Mouse (Mus musculus): ENCODE data around the gene Syt2. TPM values are rescaled to one million over a fixed set of nuclear protein-coding genes. Genes with fewer than 3 reads are reported as not detected.

Syt2 gene
- 0.56 and 1.0 TPM in 2 replicates for polyA plus RNA-seq (2015; fragmentation: Nextera tagmentation; extraction: Ambion mirVana)

DNA sequence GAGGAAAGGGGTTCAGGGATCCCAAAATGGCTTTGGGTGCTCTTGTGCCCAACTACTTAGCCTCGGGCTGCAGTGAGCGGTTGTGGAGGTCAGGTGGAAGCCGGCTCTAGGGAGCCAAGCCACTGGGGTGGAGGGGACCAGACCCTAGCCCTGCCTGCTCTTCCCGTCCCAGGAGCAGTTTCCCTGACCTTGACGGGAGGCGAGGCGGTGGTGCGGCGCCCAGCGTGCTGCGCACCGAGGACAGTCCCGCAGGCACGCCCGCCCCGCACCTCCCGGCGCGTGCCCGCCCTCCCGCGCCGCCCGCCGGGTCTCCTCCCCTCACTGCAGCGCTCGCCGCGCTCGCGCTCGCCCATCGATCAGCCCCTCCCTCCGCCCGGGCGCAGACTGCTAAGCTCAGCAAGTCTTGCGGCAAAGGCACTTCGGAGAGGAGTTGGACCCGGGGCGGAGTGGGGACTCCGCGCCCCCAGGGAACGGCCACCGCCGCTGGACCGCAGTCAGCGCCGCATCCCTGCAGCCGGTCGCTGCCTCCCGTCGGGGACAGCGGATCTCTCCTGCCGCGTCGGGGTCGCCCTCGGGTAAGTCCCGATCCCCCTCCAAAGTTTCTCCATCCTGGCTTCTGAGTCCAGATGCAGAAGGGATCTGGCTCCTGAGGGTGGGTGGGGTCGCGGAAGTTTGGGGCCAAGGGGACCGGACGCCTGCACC is at the start of gene Syt2:
Gene Syt2, plus strand, starts transcription at position 417 of the 702 bp plus-strand sequence.
- Histone ChIP-seq H3K4me2 (replicated peaks) (peak within 1 kb of the TSS; percentile 91), H3K4me1 (peaks cover 22% of the 10 kb centered on the region), H3K4me3 (replicated peaks) (peak within 1 kb of the TSS; percentile 52), H3K9me3 (replicated peaks) (no peaks in the 10 kb centered on the region), H3K27me3 (peaks cover 66% of the 10 kb centered on the region), H3K9ac (peak within 1 kb of the TSS; percentile 31), H3K36me3 (no peaks in the 10 kb centered on the region), H3K27ac (replicated peaks) (no peak within 1 kb of the TSS)
- under 1% methylated on average over 63 of the region's 63 CpGs for WGBS
- ATAC-seq (ENCODE audit: insufficient number of reproducible peaks, low FRiP score, low TSS enrichment, low read depth): peak; percentile 27; the same call in 1 of the 2 replicates

DNA sequence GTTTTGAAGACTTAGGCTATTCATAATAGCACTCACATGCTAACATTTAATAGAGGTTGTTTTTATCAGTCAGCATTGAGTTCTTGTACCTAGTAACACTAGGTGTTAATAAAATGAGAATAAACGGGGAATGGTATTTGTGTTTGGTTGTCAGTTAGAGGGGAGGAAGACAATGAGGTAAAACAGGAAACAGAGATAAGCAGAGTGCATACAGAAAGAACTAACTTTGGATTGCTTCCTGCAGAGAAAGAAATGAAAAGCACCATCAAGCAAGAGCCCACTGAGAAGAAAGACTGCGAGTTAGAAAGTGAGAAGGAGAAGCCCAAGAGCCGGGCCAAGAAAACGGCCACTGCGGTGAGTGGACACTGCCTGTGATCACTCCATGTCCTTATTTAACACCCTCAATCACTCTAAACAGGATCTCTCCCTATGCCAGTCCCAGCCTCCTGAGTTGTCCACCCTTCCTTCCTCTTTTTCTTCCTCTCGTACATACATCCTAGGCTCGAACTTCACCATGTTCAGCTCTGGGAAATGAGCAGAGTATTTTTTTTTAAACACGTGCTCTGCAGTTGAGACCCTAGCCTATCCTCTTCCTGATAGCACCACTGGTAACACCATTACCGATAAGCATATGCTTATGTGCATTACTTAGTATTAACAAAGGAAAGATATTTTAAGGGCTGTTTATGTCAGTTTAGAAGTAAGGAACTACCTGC is 49.0 kb upstream of the Syt2 start:
- Histone ChIP-seq H3K9me3 (replicated peaks) (no peaks in the 10 kb centered on the region), H3K27ac (replicated peaks) (no peak overlapping the region), H3K4me1 (no peaks in the 10 kb centered on the region), H3K4me3 (replicated peaks) (no peak overlapping the region), H3K27me3 (no peaks in the 10 kb centered on the region), H3K9ac (no peak overlapping the region), H3K4me2 (replicated peaks) (no peak overlapping the region), H3K36me3 (peaks cover 72% of the 10 kb centered on the region)
- 81% methylated on average over 9 of the region's 9 CpGs for WGBS
- no peak for ATAC-seq (ENCODE audit: insufficient number of reproducible peaks, low FRiP score, low TSS enrichment, low read depth)

DNA sequence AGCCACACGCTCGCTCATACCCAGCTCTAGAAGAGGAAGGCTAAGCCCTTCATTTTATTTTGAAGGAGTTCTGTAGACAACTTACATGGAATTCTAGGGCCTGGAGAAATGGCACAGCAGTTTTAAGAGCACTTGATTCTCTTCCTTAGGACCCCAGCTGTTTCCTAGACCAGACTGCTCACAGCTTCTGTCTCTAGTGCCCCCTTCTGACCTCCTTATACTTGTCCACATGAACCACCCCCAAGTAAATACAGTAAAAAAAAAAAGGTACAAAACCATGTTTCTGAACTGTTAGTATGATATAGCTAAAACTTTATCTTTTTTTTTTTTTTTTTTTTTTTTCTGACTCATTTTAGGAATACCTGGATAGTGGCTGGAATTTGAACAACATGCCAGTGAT is 42.4 kb upstream of the Syt2 start:
- 100% methylated on average over 2 of the region's 2 CpGs for WGBS
- Histone ChIP-seq H3K9me3 (replicated peaks) (no peaks in the 10 kb centered on the region), H3K9ac (no peak overlapping the region), H3K4me3 (replicated peaks) (no peak overlapping the region), H3K4me1 (no peaks in the 10 kb centered on the region), H3K4me2 (replicated peaks) (no peak overlapping the region), H3K36me3 (peaks cover 78% of the 10 kb centered on the region), H3K27ac (replicated peaks) (no peak overlapping the region), H3K27me3 (no peaks in the 10 kb centered on the region)
- ATAC-seq (ENCODE audit: insufficient number of reproducible peaks, low FRiP score, low TSS enrichment, low read depth): no peak

DNA sequence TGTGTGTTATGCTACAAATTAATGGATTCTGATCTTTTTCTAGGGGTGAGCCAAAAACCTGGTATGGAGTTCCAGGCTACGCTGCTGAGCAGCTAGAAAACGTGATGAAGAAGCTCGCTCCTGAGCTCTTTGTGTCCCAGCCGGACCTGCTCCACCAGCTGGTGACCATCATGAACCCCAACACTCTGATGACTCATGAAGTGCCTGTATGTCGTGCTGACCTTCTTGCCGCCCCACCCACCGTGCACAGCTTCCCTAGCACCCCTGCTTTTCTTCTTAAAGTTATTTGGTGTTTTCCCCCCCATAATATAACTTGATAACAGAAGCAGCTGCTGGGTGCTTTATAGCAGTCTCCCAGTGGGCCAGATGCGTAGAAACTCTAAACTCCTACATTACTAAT is 40.8 kb upstream of the Syt2 start:
- Histone ChIP-seq H3K4me3 (replicated peaks) (no peak overlapping the region), H3K36me3 (peaks cover 74% of the 10 kb centered on the region), H3K9ac (no peak overlapping the region), H3K9me3 (replicated peaks) (no peaks in the 10 kb centered on the region), H3K27me3 (no peaks in the 10 kb centered on the region), H3K27ac (replicated peaks) (no peak overlapping the region), H3K4me2 (replicated peaks) (no peak overlapping the region), H3K4me1 (no peaks in the 10 kb centered on the region)
- no peak for ATAC-seq (ENCODE audit: insufficient number of reproducible peaks, low FRiP score, low TSS enrichment, low read depth)
- 87% methylated on average over 8 of the region's 8 CpGs for WGBS

DNA sequence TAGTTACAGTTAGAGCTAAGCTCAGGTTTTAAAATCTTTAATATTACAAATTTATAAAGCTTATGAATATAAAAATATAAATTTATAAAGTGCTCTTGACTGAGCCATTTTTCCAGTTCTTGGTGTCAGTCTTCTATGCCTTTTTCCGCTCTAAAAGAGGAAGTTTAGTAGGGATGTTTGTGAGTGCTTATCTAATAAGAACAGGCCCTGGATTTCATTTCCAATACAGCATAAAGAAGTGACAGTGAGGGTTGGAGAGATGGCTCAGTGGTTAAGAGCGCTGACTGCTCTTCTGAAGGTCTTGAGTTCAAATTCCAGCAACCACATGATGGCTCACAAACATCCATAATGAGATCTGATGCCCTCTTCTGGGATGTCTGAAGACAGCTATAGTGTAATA is 40.1 kb upstream of the Syt2 start:
- no peak overlapping the region for H3K9ac ChIP-seq
- H3K9me3 ChIP-seq (replicated peaks): no peaks in the 10 kb centered on the region
- no peak overlapping the region for H3K27ac ChIP-seq (replicated peaks)
- ATAC-seq (ENCODE audit: insufficient number of reproducible peaks, low FRiP score, low TSS enrichment, low read depth): no peak
- no peaks in the 10 kb centered on the region for H3K4me1 ChIP-seq
- H3K36me3 ChIP-seq: peaks cover 68% of the 10 kb centered on the region
- WGBS: 94% methylated on average over 2 of the region's 2 CpGs
- H3K4me2 ChIP-seq (replicated peaks): no peak overlapping the region
- no peak overlapping the region for H3K4me3 ChIP-seq (replicated peaks)
- H3K27me3 ChIP-seq: no peaks in the 10 kb centered on the region

DNA sequence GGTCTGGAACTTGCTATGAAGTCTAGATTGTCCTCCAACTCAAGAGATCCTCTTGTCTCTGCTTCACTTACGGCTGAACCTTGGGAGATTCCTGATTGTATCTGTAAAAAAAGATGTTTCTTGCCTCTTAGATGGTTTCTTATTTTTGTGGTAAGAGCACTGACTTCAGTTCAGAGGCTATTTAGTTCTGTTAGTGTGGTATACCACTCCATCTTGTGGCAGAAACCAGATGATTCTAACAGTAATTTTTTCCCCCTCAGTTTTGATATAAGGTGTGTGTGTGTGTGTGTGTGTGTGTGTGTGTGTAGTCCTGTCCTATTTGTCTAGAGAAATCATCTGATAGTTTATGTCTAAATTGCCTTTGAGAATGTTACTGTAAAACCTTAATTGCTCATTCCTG is 39.2 kb upstream of the Syt2 start:
- no peak overlapping the region for H3K9ac ChIP-seq
- H3K4me2 ChIP-seq (replicated peaks): no peak overlapping the region
- peaks cover 63% of the 10 kb centered on the region for H3K36me3 ChIP-seq
- no peaks in the 10 kb centered on the region for H3K9me3 ChIP-seq (replicated peaks)
- H3K4me3 ChIP-seq (replicated peaks): no peak overlapping the region
- 93% methylated on average over 1 of the region's 1 CpGs for WGBS
- no peak overlapping the region for H3K27ac ChIP-seq (replicated peaks)
- no peaks in the 10 kb centered on the region for H3K27me3 ChIP-seq
- H3K4me1 ChIP-seq: no peaks in the 10 kb centered on the region
- ATAC-seq (ENCODE audit: insufficient number of reproducible peaks, low FRiP score, low TSS enrichment, low read depth): no peak

DNA sequence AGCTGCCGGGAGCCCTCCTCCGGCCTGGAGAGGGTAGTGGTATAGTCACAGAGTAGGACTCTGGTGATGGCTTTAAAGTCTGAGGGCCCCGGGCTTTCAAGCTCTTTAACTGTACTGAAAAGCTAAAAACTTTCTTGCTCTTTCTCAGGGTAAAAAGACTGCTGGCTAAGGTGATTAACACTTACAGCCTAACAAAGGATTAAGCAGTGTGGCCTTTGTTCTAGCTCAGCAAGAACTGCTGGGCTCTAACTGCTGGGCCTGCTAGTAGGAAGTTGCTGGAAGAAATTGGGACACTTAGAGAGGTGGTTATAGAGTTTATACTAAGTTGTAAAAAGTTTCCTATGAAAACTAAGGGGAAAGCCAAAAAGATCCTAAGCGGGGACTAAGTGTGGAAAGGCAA is 37.3 kb upstream of the Syt2 start:
- Histone ChIP-seq H3K4me2 (replicated peaks) (no peak overlapping the region), H3K27ac (replicated peaks) (no peak overlapping the region), H3K9ac (no peak overlapping the region), H3K36me3 (peaks cover 68% of the 10 kb centered on the region), H3K4me1 (no peaks in the 10 kb centered on the region), H3K9me3 (replicated peaks) (no peaks in the 10 kb centered on the region), H3K27me3 (no peaks in the 10 kb centered on the region), H3K4me3 (replicated peaks) (no peak overlapping the region)
- 85% methylated on average over 4 of the region's 4 CpGs for WGBS
- ATAC-seq (ENCODE audit: insufficient number of reproducible peaks, low FRiP score, low TSS enrichment, low read depth): no peak

DNA sequence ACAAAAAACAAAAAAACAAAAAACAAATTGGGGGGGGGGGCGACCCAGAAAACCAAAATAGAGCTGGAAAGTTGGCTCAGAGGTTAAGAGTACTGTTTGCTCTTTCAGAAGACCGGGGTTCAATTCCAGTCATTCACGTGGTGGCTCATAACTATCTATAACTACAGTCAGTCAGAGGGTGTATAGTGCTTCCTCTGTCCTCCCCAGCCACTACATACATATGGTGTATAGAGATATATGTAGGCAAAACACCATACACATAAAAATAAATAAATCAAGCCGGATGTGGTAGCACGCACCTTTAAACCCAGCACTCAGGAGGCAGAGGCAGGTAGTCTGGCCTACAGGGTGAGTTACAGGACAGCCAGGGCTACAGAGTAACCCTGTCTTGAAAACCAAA is 31.9 kb upstream of the Syt2 start:
- no peak for ATAC-seq (ENCODE audit: insufficient number of reproducible peaks, low FRiP score, low TSS enrichment, low read depth)
- 93% methylated on average over 5 of the region's 5 CpGs for WGBS

DNA sequence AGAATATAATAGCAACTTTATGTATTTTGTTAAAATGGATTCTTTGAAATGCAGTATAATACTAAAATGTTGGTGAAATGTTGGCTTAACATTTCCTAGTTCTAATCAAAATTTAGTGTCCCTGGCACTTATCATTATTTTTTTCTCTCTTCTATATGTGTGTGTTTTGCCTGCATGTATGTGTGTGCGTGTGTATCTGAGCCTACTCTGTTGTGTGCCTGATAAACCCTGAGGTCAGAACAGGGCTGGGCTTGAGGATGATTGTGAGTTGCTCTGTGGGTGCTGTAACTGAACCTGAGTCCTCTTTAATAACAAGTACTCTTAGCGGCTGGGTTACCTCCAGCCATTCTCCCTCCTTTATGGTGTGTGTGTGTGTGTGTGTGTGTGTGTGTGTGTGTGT is 31.5 kb upstream of the Syt2 start:
- WGBS: 91% methylated on average over 2 of the region's 2 CpGs
- H3K27me3 ChIP-seq: no peaks in the 10 kb centered on the region
- no peak overlapping the region for H3K4me2 ChIP-seq (replicated peaks)
- H3K4me3 ChIP-seq (replicated peaks): no peak overlapping the region
- H3K27ac ChIP-seq (replicated peaks): no peak overlapping the region
- H3K36me3 ChIP-seq: peaks cover 66% of the 10 kb centered on the region
- no peak overlapping the region for H3K9ac ChIP-seq
- no peak for ATAC-seq (ENCODE audit: insufficient number of reproducible peaks, low FRiP score, low TSS enrichment, low read depth)
- H3K9me3 ChIP-seq (replicated peaks): no peaks in the 10 kb centered on the region
- no peaks in the 10 kb centered on the region for H3K4me1 ChIP-seq

More for the DNA sequence above, 31.9 kb upstream of the Syt2 start:
- Histone ChIP-seq H3K9ac (no peak overlapping the region), H3K4me3 (replicated peaks) (no peak overlapping the region), H3K9me3 (replicated peaks) (no peaks in the 10 kb centered on the region), H3K4me2 (replicated peaks) (no peak overlapping the region), H3K4me1 (no peaks in the 10 kb centered on the region), H3K27ac (replicated peaks) (no peak overlapping the region), H3K27me3 (no peaks in the 10 kb centered on the region), H3K36me3 (peaks cover 62% of the 10 kb centered on the region)

DNA sequence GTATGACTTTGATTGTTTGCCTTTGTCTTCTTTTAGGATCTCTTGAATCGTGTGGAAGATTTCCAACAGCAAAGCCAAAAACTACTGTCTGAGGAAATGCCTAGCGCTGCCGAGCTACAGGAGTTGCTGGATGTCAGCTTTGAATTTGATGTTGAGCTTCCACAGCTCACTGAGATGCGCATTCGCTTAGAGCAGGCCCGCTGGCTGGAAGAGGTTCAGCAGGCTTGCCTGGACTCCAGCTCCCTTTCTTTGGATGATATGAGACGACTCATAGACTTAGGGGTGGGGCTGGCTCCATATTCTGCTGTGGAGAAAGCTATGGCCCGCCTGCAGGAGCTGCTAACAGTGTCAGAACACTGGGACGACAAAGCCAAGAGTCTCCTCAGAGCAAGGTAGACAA is 28.8 kb upstream of the Syt2 start:
- WGBS: 88% methylated on average over 9 of the region's 9 CpGs
- no peak for ATAC-seq (ENCODE audit: insufficient number of reproducible peaks, low FRiP score, low TSS enrichment, low read depth)

DNA sequence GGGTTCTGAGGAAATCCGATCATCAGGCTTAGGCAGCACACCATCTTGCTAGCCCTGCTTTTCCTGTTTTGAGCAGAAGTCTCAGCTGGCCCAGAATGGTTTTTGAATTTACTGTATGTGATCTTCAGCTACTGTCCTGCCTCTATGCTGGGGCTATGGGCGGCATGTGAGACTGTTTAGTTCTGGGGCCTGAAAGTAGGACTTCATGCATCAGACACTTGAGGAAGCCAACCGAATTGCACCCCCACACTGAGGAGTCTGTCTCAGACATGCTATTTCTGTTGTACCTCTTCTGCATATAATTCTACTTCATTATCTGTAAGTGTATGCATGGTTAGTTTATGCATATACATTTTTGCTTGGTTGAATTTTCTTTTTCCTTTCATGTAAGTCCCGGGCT is 21.2 kb upstream of the Syt2 start:
- no peak for ATAC-seq (ENCODE audit: insufficient number of reproducible peaks, low FRiP score, low TSS enrichment, low read depth)
- Histone ChIP-seq H3K27me3 (no peaks in the 10 kb centered on the region), H3K4me2 (replicated peaks) (no peak overlapping the region), H3K27ac (replicated peaks) (no peak overlapping the region), H3K9ac (no peak overlapping the region), H3K4me3 (replicated peaks) (no peak overlapping the region), H3K36me3 (peaks cover 92% of the 10 kb centered on the region), H3K9me3 (replicated peaks) (no peaks in the 10 kb centered on the region), H3K4me1 (no peaks in the 10 kb centered on the region)
- 79% methylated on average over 4 of the region's 4 CpGs for WGBS

More for the DNA sequence above, 28.8 kb upstream of the Syt2 start:
- Histone ChIP-seq H3K4me2 (replicated peaks) (no peak overlapping the region), H3K27me3 (no peaks in the 10 kb centered on the region), H3K4me3 (replicated peaks) (no peak overlapping the region), H3K9me3 (replicated peaks) (no peaks in the 10 kb centered on the region), H3K27ac (replicated peaks) (no peak overlapping the region), H3K36me3 (peaks cover 80% of the 10 kb centered on the region), H3K9ac (no peak overlapping the region), H3K4me1 (no peaks in the 10 kb centered on the region)

DNA sequence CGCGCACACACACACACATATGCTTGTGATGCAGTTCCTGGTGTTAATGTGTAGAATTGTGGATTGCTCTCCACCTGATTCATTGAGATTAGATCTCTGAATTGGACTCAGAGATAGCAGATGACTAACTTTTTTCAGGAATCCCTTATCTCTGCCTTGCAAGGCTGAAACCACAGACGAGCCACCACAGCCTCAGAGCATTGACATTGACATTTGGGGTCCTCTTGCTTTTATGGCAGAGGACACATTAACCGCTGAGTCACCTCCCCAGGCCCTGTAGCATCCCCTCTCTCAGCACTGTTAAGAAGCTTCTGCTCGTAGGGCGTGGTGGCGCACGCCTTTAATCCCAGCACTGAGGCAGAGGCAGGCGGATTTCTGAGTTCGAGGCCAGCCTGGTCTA is 17.0 kb upstream of the Syt2 start:
- Histone ChIP-seq H3K9ac (no peak overlapping the region), H3K9me3 (replicated peaks) (no peaks in the 10 kb centered on the region), H3K4me2 (replicated peaks) (no peak overlapping the region), H3K27me3 (no peaks in the 10 kb centered on the region), H3K36me3 (peaks cover 97% of the 10 kb centered on the region), H3K4me1 (no peaks in the 10 kb centered on the region), H3K4me3 (replicated peaks) (no peak overlapping the region), H3K27ac (replicated peaks) (no peak overlapping the region)
- ATAC-seq (ENCODE audit: insufficient number of reproducible peaks, low FRiP score, low TSS enrichment, low read depth): no peak
- 92% methylated on average over 10 of the region's 10 CpGs for WGBS
